Mouse (Mus musculus) brain, embryonic 14.5 days (tissue): ENCODE measurements around the gene Rfx2.

Experiments
- CTCF ChIP-seq: fragments of 200-500 bp; IDR thresholded peaks from 2 replicates; pipeline ENCODE4 v1.5.1; 2012; ENCODE audit warnings: inconsistent platforms, mild to moderate bottlenecking, moderate library complexity, borderline replicate concordance; ENCODE audit not compliant: insufficient read depth, insufficient read length; ENCODE audit errors: extremely low read depth
- POLR2A ChIP-seq: fragments of 200-500 bp; IDR thresholded peaks from 2 replicates; pipeline ENCODE4 v1.6.1; 2012; ENCODE audit warnings: mild to moderate bottlenecking, inconsistent platforms, borderline replicate concordance; ENCODE audit not compliant: poor library complexity, insufficient read depth, insufficient read length, severe bottlenecking; ENCODE audit errors: extremely low read depth

DNA sequence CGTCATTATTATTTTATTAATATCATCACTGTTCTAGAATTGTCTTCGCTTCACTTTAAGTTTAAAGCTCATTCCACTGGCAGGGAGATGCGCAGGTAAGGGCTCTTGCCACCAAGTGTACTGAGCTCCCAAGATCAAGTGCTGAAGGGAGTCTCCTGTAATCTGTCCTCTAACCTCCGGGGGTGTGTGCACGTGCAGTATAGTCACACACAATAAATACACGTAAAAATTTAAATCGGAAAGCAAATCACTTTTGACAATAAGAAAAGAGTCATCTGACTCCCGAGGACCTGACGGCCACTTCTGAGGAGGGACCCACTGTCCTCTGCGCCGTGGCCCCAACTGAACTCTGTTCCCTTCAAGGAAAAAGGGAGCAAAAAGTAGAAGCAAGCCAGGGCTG lies 1.6 kb downstream of the Rfx2 start:
- TF ChIP-seq POLR2A: no peak
- no peak for TF ChIP-seq CTCF
